Mouse (Mus musculus) spleen, postnatal 36 days (tissue): ENCODE results near the gene Igfbp2.

Experiments used
- DNase-seq, 2 experiments: peaks; one replicate each; pipeline ENCODE4 v3.0.0; 2022; ENCODE audit warnings: low spot score in 2 of 2, mixed read lengths in 1 of 2

Igfbp2 gene

DNA sequence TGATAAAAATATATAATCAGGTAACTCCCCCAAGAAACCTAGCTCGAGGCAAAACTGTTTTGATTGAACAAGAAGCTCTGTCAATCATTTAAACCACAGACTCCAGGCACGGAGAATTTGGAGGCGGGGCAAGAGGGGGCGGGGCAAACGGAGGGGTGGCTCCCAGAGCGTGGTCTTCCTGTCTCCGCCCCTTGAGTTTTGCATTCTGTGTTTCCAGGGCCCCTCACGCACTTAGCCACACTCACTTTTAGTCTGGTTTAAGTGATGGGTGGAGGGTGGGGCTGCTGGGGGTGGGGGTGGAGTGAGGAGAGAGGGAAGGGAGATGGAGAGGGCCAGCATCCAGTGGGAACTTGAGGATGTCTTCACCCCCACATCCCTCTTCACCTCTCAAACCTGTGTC lies 48.2 kb downstream of the Igfbp2 start:
- no peak for DNase-seq

DNA sequence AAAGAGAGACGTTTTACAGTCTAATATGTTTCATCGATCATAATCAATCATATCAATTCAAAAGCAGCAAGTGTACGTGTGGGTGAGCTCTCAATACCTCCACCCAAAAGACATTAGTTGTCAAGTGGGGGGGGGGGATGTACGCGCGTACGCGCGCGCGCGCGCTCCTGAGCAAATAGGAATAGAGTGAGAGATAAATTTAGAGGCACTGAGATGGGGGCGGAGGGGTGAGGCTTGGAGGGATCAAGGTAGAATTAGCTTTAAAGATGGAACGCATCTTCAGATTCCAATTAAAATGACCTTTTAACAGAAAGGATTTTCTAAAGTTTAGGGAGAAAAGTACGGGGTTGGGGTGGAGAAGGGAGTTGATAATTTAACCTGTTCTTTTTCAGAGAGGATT lies 48.8 kb downstream of the Igfbp2 start:
- no peak for DNase-seq

DNA sequence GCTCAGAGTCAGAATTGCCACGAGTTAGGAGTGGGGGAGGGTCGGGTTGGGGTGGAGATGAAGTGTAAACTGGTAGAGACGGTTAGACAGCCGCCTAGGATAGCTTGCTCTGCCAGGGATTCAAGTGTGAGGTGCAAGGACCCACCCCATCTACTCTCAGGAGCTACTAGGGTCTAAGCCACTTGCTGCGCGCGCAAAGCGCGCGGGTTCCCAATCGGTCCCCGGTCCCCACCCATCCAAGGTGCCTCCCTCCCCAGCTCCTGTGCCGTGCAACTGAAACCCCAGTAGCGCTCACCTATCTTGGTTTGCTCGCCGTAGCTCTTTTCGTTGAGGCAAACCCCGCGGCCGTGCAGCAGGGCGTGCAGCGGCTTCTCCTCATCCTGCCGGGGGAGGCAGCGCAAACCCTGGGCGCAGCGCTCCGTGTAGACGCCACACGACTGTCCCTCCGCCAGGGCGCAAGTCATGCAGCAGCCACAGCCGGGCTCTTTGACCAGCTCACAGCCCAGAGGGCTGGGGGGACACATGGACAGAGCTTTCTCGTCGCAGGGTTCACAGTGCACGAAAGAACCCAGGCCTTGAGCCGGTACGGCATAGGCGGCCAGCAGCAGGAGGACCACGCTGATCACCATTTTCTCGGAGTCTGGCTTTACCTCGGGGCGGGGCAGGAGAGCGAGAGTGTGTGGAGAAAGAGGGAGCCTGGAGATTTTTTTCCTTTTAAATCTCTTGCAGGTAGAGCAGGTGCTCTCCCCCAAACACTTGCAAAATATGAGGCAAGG lies 49.4 kb downstream of the Igfbp2 start:
- no peak for DNase-seq

DNA sequence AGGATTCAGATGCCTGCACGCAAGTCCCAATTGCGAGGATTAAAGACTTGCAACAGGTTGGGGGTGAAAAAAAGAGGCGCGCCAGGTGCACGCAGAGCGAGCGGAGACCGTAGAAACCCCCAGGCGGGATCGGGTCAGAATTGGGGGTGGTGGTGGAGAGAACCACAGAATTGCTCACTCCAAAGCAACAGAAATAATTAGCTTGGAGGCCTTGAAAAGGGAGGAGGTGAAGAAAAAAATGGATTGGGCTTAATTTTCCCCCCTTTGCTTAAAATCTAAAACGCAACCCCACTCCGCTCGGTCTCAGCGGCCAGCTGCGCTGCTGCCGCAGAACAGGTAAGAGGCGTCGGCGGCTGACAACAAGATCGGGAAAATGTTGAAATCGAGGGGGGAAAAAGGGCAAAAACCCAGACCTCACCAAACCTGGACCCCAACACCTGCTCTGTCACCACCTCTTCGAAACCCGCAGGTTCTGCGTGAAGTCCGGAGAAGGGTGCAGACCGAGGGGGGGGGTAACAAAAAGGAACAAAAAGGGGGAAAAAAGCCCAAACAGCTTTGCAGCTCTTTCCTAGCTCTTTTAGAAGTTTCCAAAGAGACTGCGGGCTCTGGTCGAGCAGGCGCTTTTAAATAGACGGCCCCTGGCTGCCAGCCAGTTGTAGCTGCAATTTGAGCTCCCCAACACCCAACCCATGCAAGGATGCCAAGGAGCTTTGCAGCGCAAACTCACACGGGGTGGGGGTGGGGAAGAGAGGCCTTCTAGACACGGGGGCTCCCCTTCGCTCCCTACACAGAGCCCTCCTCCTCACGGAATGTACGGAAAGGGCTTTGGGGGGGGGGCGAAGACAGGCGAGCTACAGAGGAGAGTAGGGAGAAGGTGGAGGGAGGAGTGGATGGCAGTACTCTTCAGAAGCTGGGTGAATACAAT lies 50.2 kb downstream of the Igfbp2 start, which contains the start of gene Igfbp5:
Gene Igfbp5 (minus strand): TSS at position 598 of the 925 bp plus-strand sequence.
- no peak for DNase-seq

DNA sequence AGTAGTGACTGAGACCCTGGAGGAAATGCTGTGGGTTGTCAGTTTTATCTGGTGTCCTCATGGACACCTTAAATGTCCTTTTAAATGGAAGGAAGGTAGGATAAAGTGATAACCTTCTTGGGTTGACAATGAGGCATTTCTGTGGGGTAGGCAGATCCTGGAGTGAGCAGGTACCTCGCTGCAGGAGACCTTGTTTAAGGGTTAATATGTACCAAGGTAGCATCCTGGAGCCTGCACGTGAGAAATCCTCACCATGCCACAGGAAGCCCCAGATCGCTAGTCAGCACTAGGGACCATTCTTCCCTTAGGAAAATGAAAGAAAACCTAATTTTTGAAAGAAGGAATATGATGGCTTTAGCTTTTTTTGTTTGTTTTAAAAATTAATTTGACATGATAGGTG lies 51.4 kb downstream of the Igfbp2 start:
- no peak for DNase-seq

DNA sequence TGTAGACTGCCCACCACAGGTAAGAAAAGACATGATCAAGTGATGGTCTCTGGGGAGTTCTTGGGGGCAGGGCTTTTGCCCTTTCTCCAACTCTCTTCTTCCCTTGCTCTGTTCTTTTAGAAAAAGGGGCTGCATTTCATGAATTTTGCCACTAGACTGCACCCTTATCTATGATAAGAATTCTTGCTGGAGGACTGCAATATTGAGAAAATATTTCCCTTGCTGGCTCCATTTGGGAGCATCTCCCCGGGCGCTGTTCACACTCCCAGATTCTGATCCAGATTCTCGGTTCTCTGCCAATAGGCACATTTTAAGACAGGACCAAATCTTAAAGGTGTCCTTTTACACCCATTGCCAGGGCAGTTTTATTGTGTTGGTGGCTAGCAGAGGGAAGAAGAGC lies 51.8 kb downstream of the Igfbp2 start:
- DNase-seq: no peak

DNA sequence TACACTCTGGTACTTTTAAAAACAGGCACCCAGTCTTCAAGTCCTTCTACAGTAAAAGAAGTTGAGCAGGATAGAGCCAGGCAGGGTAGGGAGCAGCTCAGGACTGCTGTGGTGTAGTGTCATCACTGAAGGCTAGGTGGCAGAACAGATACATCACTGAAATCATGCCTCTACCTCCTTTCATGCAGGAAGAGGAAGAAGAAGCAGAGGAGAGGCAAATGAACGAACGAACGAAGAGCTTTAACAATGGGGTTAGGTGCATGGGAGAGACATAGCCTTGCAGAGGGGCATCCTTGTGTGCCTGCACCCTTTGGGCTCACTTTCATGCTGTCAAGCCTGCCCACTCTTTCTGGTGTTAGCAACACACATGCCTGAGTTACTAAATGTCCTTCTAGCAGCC lies 53.6 kb downstream of the Igfbp2 start:
- DNase-seq: no peak

DNA sequence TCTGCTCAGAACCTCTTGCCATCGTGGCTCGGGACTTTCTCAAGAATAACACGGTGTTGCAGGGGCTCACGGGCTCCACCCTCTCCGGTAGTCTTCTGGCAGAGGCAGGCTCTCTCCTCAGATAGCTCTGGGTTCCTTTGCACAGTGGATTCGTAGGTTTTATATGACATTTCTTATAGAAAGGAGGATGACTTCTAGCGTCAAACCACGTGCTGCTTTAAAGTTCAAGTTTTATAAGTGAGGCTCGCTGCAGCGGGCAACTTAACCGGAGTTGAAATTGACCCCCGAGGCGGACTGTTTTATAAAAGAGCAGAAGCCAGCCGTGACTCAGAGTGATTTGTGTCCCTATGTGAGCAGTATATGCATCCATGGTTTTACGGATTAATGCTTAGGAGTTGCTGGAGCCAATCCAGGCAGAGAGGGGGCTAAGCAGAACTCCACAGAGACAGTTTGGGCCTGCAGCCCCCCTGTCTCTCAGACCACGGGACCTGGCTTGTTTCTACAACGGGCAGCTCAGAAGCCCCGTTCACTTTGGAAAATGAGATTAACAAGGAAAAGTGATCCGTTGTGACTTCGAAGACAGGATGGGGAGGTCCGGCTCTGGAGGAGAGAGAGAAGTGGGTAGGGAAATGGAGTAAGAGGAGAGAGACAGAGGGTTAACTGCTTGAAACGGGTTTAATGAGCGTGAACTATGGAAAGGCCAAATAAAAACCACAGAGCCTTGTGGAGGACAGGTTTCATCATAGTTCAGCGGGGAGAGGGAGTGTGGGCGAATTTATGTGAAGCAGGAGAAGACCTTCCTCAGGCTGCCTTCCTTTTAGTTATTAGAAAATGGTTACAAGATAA lies 54.4 kb downstream of the Igfbp2 start:
- no peak for DNase-seq

DNA sequence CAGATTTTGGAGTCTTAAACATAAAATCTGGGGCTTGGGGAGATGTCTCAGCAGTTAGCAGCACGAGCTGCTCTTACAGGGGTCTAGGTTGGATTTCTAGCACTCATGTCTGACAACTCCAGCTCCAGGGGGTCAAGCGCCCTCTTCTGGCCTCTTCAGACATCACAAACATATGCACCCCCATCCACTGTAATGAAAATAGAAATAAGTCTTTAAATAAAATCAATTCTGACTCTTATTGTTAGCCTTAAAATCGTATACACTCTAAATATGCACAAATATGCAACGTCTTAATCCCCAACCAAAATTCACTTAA lies 55.0 kb downstream of the Igfbp2 start:
- no peak for DNase-seq

DNA sequence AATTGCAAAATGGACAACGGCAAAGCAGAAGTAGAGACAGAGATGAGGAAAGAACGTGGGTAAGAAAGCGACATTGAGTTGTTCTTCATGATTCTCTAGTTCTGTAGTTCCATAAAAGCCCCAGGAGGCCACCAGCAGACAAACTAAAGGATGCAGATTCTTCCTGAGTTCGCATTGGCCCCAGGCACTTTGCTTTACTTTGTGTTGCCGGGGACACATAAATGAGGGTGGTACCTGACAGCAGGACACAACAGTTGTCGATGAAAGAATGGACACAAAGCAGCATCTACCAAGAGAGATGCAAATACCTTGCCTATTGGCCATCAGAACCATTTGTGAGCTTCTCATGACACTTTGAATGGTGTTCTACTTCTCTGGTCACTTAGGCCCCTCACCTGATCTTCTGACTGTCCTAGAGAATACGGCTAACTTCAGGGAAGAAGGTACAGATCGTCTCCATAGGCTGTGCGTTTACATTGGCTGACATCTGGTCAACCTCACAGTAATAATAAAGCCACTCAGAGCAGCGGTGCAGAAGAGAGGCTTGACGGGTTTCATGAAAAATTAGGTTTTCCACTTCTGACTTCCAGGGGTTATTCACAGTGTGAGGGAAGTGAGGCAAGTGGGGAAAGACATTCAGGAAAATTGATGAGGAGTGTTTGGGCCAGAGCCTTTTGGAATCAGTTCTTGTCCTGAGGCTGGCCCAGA lies 61.0 kb downstream of the Igfbp2 start:
- DNase-seq: no peak

DNA sequence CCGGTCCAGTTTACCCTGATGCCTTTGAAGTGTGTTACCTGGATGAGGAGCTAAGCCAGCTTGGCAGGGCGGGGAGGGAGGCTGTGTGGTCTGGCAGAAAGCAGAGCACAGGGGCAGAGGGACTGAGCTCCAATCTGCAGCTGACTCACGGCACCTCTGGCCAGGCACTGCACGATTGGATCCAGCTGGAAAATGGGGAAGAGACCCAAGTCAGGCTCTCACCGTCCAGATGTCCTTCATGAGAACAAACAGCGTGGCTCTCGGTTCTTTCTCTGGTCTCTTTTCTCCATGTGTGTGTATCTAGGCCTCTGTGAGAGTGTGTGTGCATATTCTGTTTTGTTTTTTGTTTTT lies 61.5 kb downstream of the Igfbp2 start:
- DNase-seq: no peak

DNA sequence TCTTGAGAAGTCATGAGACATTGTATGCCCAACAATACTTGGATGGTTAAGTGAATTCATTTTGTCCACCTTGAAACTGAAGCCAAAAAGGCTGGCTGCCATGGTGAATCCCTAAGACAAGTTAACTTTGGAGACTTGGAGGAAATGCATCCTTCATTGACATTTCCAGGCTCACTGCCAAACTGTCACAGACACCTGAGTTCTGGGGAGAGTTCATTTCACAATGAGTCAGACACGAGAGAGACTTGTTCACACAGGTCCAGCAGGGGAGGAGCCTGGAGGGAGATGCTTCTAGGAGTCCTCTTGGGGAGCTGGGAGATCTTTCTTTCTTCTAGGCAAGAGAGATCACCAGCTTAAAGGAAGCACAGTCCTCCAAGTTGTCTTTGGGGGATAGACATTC lies 63.6 kb downstream of the Igfbp2 start:
- DNase-seq: no peak

DNA sequence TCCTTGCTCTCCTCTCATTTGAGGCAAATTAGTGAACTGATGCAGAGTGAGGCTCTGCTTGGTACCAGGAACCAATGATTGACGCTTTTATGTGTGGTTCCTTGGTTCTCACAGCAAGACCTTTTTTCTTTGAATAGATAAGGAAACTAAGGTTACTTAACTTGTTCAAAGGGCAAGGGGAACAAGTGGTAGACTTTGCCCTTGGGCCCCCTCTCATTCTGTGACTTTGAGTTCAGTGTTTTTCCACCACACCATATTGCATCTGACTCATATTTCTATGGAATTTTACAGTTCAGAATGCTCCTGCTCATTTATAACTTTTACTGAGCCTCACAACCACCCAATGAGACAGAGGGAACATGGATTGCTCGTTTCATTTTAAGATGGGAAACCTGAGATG lies 71.5 kb downstream of the Igfbp2 start:
- no peak for DNase-seq
